In the genomic region with DNA sequence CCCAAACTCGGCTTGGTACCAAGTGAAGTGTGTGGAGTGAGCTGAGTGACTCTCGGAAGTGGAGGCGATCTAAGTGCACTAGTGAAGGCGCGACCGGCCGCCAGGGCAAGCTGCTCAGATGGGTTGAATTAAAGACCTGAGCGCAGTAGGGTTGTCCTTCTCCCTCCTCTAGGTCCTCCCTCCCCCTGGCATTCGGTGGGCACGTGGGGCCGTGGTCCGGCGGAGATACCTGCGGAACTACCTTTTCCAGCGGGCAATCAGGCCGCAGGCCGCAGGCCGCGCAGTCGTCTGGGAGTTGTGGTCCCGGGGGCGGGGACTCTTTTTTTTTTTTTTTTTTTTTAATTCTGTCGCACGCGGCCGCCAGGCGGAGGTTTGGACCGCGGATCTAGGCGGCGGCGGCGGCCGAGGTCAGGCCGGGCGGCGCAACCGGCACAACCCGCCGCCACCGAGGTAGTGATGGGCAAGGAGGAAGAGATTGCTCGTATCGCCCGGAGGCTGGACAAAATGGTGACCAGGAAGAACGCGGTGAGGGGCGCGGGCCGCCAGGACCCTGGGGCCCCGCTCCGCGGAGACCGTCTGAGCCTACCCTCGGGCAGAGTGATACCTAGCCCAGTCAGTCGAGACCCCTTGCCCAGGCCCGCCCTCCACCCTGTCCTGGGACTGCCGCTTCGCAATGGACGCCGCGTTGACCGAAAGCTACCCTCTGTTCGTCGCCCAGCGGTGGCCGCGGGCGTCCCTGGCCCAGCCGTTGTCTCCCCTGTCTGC, we compare ENCODE assay signal across 8 mouse cellular contexts. TPM values are rescaled to one million over a fixed set of nuclear protein-coding genes. Genes with fewer than 3 reads are reported as not detected.
DNase-seq lines count a peak whose midpoint lies in the region; ATAC-seq lines count a peak whose summit lies in the region.

A gene (plus strand): TSS at position 360 of the 765 bp plus-strand sequence.

- H3K36me3 ChIP-seq in forebrain, embryonic 11.5 days (ENCODE audit: control insufficient read depth, insufficient read depth, low read length), result no peaks in the 10 kb centered on the region
- H3K36me3 ChIP-seq in heart, embryonic 16.5 days (ENCODE audit: control insufficient read depth, insufficient read depth), result peaks cover 2% of the 10 kb centered on the region; the same call in 1 of the 2 replicates
- H3K36me3 ChIP-seq in liver, embryonic 16.5 days (ENCODE audit: control insufficient read depth, insufficient read depth), result no peaks in the 10 kb centered on the region
- H3K36me3 ChIP-seq in neural tube, embryonic 12.5 days, result no peaks in the 10 kb centered on the region

- under 1% methylated on average over 65 of the region's 69 CpGs for WGBS in forebrain, embryonic 11.5 days
- WGBS in heart, embryonic 16.5 days, result under 1% methylated on average over 56 of the region's 69 CpGs
- under 1% methylated on average over 69 of the region's 69 CpGs for WGBS in liver, embryonic 16.5 days (ENCODE audit: insufficient replicate concordance)
- WGBS in neural tube, embryonic 12.5 days, result under 1% methylated on average over 69 of the region's 69 CpGs

- peaks cover 13% of the 10 kb centered on the region; the same call in 1 of the 2 replicates for H3K4me1 ChIP-seq in forebrain, embryonic 11.5 days (replicated peaks; ENCODE audit: control insufficient read depth, insufficient read depth, low read length)
- H3K4me1 ChIP-seq in heart, embryonic 16.5 days (ENCODE audit: control insufficient read depth, insufficient read depth, low read length), result peaks cover 14% of the 10 kb centered on the region
- H3K4me1 ChIP-seq in liver, embryonic 16.5 days (ENCODE audit: control insufficient read depth, low read depth, low read length), result peaks cover 8% of the 10 kb centered on the region
- peaks cover 23% of the 10 kb centered on the region for H3K4me1 ChIP-seq in neural tube, embryonic 12.5 days

- H3K9ac ChIP-seq in forebrain, embryonic 11.5 days (ENCODE audit: low read length), result peak within 1 kb of the TSS; percentile 88
- peak within 1 kb of the TSS; percentile 78 for H3K9ac ChIP-seq in heart, embryonic 16.5 days (ENCODE audit: low read length)
- peak within 1 kb of the TSS; percentile 53 for H3K9ac ChIP-seq in liver, embryonic 16.5 days (ENCODE audit: low read depth, low read length)
- peak within 1 kb of the TSS; percentile 84 for H3K9ac ChIP-seq in neural tube, embryonic 12.5 days

- peak within 1 kb of the TSS; percentile 59 for H3K4me3 ChIP-seq in forebrain, embryonic 11.5 days (ENCODE audit: low read depth, low read length)
- peak within 1 kb of the TSS; percentile 76 for H3K4me3 ChIP-seq in heart, embryonic 16.5 days (ENCODE audit: low read length)
- peak within 1 kb of the TSS; percentile 65 for H3K4me3 ChIP-seq in liver, embryonic 16.5 days (ENCODE audit: low read depth, low read length)
- peak within 1 kb of the TSS; percentile 64 for H3K4me3 ChIP-seq in neural tube, embryonic 12.5 days

- DNase-seq in CD8-positive naive resting alpha-beta T cell, adult 2 months (ENCODE audit: low read depth in 2 of 2, low spot score in 2 of 2), result peak; percentile 28 to 55
- peak; percentile 92 for DNase-seq in brain, adult 2 months (ENCODE audit: low read depth, low spot score)
- DNase-seq in forebrain, embryonic 11.5 days (ENCODE audit: low spot score), result peak; percentile 82
- DNase-seq in kidney, postnatal 25 days, result peak; percentile 70 to 92
- peak; percentile 75 for DNase-seq in testis, postnatal 10 days (ENCODE audit: low spot score)

- no peaks in the 10 kb centered on the region for H3K9me3 ChIP-seq in forebrain, embryonic 11.5 days (ENCODE audit: control insufficient read depth, low read length)
- H3K9me3 ChIP-seq in heart, embryonic 16.5 days (replicated peaks; ENCODE audit: control insufficient read depth, low read length), result no peaks in the 10 kb centered on the region
- H3K9me3 ChIP-seq in liver, embryonic 16.5 days (replicated peaks; ENCODE audit: control insufficient read depth, low read length), result no peaks in the 10 kb centered on the region
- no peaks in the 10 kb centered on the region for H3K9me3 ChIP-seq in neural tube, embryonic 12.5 days

- no peak within 1 kb of the TSS; the same call in 1 of the 2 replicates for H3K27ac ChIP-seq in forebrain, embryonic 11.5 days (ENCODE audit: low read depth, low read length)
- peak within 1 kb of the TSS; percentile 56 for H3K27ac ChIP-seq in heart, embryonic 16.5 days (ENCODE audit: low read length)
- no peak within 1 kb of the TSS for H3K27ac ChIP-seq in liver, embryonic 16.5 days (ENCODE audit: low read length)
- no peak within 1 kb of the TSS for H3K27ac ChIP-seq in neural tube, embryonic 12.5 days

- H3K27me3 ChIP-seq in forebrain, embryonic 11.5 days (ENCODE audit: control insufficient read depth, insufficient read depth, low read length), result no peaks in the 10 kb centered on the region
- H3K27me3 ChIP-seq in heart, embryonic 16.5 days (ENCODE audit: control insufficient read depth, insufficient read depth, low read length), result no peaks in the 10 kb centered on the region
- H3K27me3 ChIP-seq in liver, embryonic 16.5 days (ENCODE audit: control insufficient read depth, insufficient read depth, low read depth, low read length), result peaks cover 10% of the 10 kb centered on the region; the same call in 1 of the 2 replicates
- no peaks in the 10 kb centered on the region for H3K27me3 ChIP-seq in neural tube, embryonic 12.5 days (replicated peaks)

- peak within 1 kb of the TSS; percentile 96 for H3K4me2 ChIP-seq in forebrain, embryonic 11.5 days (ENCODE audit: low read depth, low read length, severe bottlenecking)
- H3K4me2 ChIP-seq in heart, embryonic 16.5 days (ENCODE audit: low read depth, low read length), result peak within 1 kb of the TSS; percentile 79
- H3K4me2 ChIP-seq in liver, embryonic 16.5 days (ENCODE audit: low read depth, low read length), result peak within 1 kb of the TSS; percentile 73
- peak within 1 kb of the TSS; percentile 93 for H3K4me2 ChIP-seq in neural tube, embryonic 12.5 days (replicated peaks)

- ATAC-seq in forebrain, embryonic 11.5 days (replicated peaks; ENCODE audit: low FRiP score), result peak; percentile 75
- peak; percentile 39 for ATAC-seq in heart, embryonic 16.5 days (replicated peaks; ENCODE audit: extremely low read depth, insufficient read depth, low FRiP score)
- ATAC-seq in liver, embryonic 16.5 days (ENCODE audit: low read depth), result peak; percentile 33
- peak; percentile 57 for ATAC-seq in neural tube, embryonic 12.5 days (ENCODE audit: low FRiP score, low read depth)

RNA-seq across cellular contexts. Expression of the gene that starts here (rescaled TPM):
- 21.1 and 22.6 TPM in 2 replicates for polyA plus RNA-seq in forebrain, embryonic 11.5 days (2014; fragmentation: Nextera tagmentation; extraction: Ambion mirVana)
- polyA plus RNA-seq in heart, embryonic 16.5 days (2015; fragmentation: Nextera tagmentation; extraction: Ambion mirVana), result 17.6 and 19.6 TPM in 2 replicates
- 1.9 TPM in 2 replicates for polyA plus RNA-seq in liver, embryonic 16.5 days (2015; fragmentation: Nextera tagmentation; extraction: Ambion mirVana)
- polyA plus RNA-seq in neural tube, embryonic 12.5 days (2016; fragmentation: Nextera tagmentation; extraction: Ambion mirVana), result 27.3 and 30.0 TPM in 2 replicates

Comparison
In these comparisons a context has a peak if more than half of its experiments do, and no peak if none do; other contexts are left out.
1. DNase-seq: peak in every context shown above with its lines; median percentile 92 in brain, adult 2 months; 82 in forebrain, embryonic 11.5 days; 81 in kidney, postnatal 25 days; 75 in testis, postnatal 10 days; 42 in CD8-positive naive resting alpha-beta T cell, adult 2 months.